Mouse (Mus musculus): ENCODE measurements around the gene Fau.
A peak's percentile ranks its signal among the peaks of the same experiment; 100 is the strongest.
"Not testable (repeated sequence)": the region's sequence is repeated elsewhere in the genome, so short reads cannot be mapped to it uniquely, and the experiment has no call there.

Gene Fau

GRCm38 (mm10) chr19:6057313-6058096 lies at the start of gene Fau, which contains the start of gene Mrpl49:
TSS of gene Fau (plus strand) at chr19:6057844.
TSS of gene Mrpl49 (minus strand) at chr19:6057785.
- DNase-seq (ENCODE audit: low spot score in 2 of 2): peak; percentile 98 to 99

DNA sequence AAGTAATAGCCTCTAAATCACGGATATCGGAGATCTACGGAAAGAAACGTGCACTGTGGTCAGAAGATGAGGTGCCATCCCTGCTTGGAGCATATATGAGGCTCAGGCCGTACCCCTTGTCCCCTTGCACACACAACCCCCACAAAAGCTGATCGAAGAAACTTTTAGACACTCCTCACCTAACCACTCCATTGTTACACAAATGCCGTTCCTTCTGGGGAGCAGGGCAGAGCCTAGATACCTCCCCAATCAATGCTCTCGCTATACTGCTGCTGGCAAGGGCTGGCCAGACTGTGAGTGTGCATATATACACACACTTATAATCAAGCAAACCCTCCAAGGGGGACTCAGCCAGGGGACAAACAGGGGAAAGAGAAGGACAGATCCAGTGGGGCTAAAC lies 48.5 kb upstream of the Fau start:
- no peak for DNase-seq (ENCODE audit: low spot score in 2 of 2)

DNA sequence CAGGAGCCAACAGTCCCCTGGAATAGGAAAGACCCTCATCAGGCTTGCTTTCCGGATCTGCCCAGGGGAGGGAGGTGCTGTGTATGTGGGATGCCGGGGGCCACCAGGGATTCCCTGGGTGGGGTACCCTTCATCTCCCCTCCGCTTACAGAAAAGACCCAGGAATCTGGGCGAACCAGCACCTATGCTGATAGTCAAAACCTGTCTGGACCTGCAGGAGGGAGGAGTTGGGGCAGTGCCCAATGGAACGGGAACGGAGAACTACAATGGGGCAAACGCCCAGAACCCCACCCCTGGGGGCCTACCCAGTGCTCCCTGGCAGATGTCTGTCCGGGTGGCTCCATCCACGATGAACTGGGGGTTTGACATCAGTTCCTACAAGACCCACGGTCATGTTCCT lies 44.0 kb upstream of the Fau start:
- DNase-seq (ENCODE audit: low spot score in 2 of 2): no peak

- no peak for DNase-seq (ENCODE audit: low spot score in 2 of 2)
These were observed 42.6 kb upstream of the Fau start for GRCm38 (mm10) chr19:6014991-6015510.

DNA sequence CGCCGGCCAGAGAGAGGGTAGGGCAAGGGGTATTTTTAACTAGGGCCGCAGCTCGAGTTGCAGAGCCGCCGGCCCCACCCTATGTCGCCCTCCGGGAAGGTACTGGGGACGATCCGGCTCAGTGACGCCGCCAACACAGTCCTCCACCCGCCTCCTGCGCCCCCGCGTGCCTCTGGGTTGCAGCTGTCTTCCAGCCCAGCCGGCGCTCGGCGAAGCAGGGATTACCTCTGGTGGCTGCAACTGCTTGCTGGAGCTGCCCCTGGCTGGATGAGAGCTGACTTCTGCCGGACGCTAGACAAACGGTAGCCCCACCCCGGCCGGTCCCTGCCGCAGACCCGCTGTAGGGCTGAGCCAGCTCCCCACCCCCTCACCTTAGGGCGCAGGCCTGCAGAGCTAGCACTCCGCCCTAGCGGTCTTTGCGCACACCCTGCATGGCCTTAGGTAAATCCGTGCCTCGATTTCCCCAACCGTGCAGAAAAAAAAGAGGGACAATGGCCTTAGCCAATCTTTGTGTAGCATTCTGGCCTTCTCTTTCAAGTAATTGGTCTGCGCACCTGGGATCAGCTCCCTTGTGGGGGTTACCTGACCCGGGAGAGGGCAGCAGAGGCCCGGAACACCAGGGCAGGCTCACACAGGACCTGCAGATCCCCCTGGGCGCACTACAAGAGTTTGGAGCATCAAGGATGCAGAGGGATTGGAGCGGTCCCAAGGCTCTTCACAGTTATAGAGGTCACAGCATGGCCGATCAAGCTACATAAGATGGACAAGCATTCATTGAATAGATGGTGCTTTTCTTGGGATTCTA lies 41.9 kb upstream of the Fau start, which contains the start of gene Capn1:
Gene Capn1 (minus strand): TSS at position 387 of the 805 bp plus-strand sequence.
- peak; percentile 22 to 45 for DNase-seq (ENCODE audit: low spot score in 2 of 2)

DNA sequence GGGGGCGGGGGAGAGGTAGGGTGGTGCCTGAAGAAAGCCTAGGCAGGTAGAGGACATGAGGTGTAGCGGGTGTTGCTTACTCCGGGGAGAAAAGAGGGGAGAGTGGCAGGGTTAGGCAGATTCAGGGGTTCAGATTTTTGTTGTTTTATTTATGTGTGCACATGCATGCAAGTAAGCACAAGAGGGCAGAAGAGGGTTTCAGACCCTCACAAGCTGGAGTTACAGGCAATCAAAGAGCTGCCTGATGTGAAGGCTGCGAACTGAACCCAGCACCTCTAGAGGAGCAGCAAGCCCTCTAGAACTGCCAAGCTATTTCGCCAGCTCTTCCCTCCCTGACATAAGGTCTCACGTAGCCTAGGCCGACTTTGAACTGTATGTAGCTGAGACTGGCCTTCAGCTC lies 41.1 kb upstream of the Fau start:
- no peak for DNase-seq (ENCODE audit: low spot score in 2 of 2)

- peak; percentile 64 to 81 for DNase-seq (ENCODE audit: low spot score in 2 of 2)
These were observed 39.2 kb upstream of the Fau start for GRCm38 (mm10) chr19:6018142-6019089.

DNA sequence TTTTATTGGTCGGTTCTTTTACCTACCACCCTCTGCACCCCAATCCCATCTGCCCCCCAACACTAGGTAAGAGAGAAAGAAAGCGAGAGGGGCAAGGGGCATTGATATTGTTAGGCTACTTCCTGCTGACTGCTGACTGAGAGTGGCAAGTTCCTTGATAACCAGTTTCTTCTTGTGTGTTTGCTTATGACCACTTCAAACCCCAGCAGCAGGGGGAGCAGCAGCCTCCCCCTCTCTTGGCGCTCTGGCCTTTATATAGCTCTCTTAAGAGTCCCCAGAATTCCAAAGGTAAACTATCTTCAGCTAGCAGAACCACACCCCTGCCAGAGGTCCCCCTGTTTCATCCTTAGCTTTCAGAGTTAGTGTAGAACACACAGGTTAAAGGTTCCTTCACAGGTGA lies 37.4 kb upstream of the Fau start:
- DNase-seq (ENCODE audit: low spot score in 2 of 2): no peak

GRCm38 (mm10) chr19:6023059-6023458 lies 34.6 kb upstream of the Fau start:
- DNase-seq (ENCODE audit: low spot score in 2 of 2): no peak

DNA sequence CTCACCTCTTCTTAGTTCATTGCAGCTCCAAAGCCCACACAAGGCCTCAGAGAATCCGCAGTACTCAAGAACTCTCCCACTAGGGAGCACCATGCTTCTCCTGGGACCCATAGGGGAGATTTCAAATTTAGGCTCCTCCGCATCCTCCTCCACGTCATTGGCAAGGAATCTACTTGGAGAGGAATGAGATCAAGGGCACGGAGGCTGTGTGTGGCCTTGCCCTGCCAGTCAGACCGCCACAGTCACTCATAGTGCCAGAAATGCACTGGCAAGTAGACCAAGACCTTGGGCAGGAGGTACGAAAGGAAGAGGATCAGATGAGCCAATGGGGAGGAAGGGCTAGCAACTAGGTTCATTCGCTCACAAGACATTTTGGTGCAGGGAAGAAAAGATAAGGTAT lies 33.7 kb upstream of the Fau start:
- DNase-seq (ENCODE audit: low spot score in 2 of 2): no peak

- no peak for DNase-seq (ENCODE audit: low spot score in 2 of 2)
These were observed 28.7 kb upstream of the Fau start for GRCm38 (mm10) chr19:6028991-6029390.

- DNase-seq (ENCODE audit: low spot score in 2 of 2): no peak
These were observed 28.2 kb upstream of the Fau start for GRCm38 (mm10) chr19:6029426-6029825.

GRCm38 (mm10) chr19:6030520-6031280 lies 26.9 kb upstream of the Fau start:
- DNase-seq (ENCODE audit: low spot score in 2 of 2): no peak

- DNase-seq (ENCODE audit: low spot score in 2 of 2): no peak
These were observed 21.6 kb upstream of the Fau start for GRCm38 (mm10) chr19:6035966-6036585.

DNA sequence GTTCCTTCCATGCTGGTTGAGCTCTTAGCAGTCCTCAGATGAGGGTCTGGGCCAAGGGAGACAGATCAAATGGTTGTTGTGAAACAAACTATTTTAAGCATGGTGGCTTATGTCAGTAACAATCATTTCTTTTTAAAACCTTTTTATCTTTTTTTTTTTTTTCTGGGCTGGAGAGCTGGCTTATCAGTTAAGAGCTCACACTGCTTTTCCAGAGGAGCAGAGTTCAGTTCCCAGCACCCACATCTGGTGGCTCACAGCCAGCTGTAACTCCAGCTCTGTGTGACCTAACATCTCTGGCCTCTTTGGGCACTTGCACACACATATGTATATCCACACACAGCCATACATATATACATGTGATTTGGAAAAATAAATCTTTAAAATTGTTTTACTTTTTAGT lies 19.9 kb upstream of the Fau start:
- no peak for DNase-seq (ENCODE audit: low spot score in 2 of 2)

DNA sequence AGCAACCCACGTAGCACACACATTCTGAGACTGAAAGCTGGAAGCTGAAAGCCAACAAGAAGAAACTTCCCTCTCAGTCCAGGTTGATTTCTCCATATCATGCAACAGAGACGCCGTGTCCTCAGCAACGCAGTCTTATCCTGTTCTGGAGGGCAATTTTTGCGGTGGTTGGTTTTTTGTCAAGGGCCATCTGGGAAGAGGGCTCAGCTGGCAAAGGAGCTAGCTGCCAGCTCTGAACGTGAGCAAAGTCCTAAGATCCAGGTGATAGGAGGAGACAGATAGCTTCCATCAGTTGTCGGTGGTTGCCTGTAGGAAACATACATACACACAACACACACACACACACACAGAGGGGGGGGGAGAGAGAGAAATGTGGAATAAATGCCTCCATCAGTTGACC lies 19.3 kb upstream of the Fau start:
- no peak for DNase-seq (ENCODE audit: low spot score in 2 of 2)

GRCm38 (mm10) chr19:6040002-6040401 lies 17.6 kb upstream of the Fau start:
- DNase-seq (ENCODE audit: low spot score in 2 of 2): no peak

GRCm38 (mm10) chr19:6042293-6042692 lies 15.4 kb upstream of the Fau start:
- no peak for DNase-seq (ENCODE audit: low spot score in 2 of 2)

- DNase-seq (ENCODE audit: low spot score in 2 of 2): not testable (repeated sequence)
These were observed 13.5 kb upstream of the Fau start for GRCm38 (mm10) chr19:6044102-6044501.
